Mouse (Mus musculus) stomach, embryonic 14.5 days (tissue): ENCODE measurements around the gene Olfr262. TPM values are rescaled to one million over a fixed set of nuclear protein-coding genes. Genes with fewer than 3 reads are reported as not detected.
"Not testable (repeated sequence)": the region's sequence is repeated elsewhere in the genome, so short reads cannot be mapped to it uniquely, and the experiment has no call there.

ENCODE experiments used
- ATAC-seq: fragments of 200-750 bp; cut with Nextera tagmentation; 2 replicates; pipeline ENCODE4 v1.8.0; 2017; ENCODE audit warnings: low read depth, moderate TSS enrichment; ENCODE audit not compliant: insufficient number of reproducible peaks, insufficient read depth, low FRiP score
- H3K27ac ChIP-seq: fragments of 300-500 bp; sonication (generic); 2 replicates; pipeline ENCODE4 v1.5.1; 2014; ENCODE audit warnings: mild to moderate bottlenecking, low read length, moderate library complexity, mixed read lengths
- H3K27me3 ChIP-seq: fragments of 300-500 bp; sonication (generic); 2 replicates; pipeline ENCODE4 v1.6.1; 2014; ENCODE audit warnings: low read length, control low read depth, mixed read lengths; ENCODE audit not compliant: control insufficient read depth, insufficient read depth
- H3K36me3 ChIP-seq: fragments of 300-500 bp; sonication (generic); 2 replicates; pipeline ENCODE4 v1.6.1; 2014; ENCODE audit warnings: mild to moderate bottlenecking, control low read depth, low read length, moderate library complexity, mixed read lengths; ENCODE audit not compliant: control insufficient read depth, insufficient read depth
- H3K4me1 ChIP-seq: fragments of 300-500 bp; sonication (generic); 2 replicates; pipeline ENCODE4 v1.6.1; 2014; ENCODE audit warnings: low read length, control low read depth, mixed read lengths; ENCODE audit not compliant: control insufficient read depth, insufficient read depth
- H3K4me2 ChIP-seq: fragments of 300-500 bp; sonication (generic); replicated peaks from 2 replicates; pipeline ENCODE4 v1.6.1; 2014; ENCODE audit warnings: low read depth, low read length, control low read depth
- H3K4me3 ChIP-seq: fragments of 300-500 bp; sonication (generic); 2 replicates; pipeline ENCODE4 v1.5.1; 2014; ENCODE audit warnings: low read depth, low read length, control low read depth
- H3K9ac ChIP-seq: fragments of 300-500 bp; sonication (generic); replicated peaks from 2 replicates; pipeline ENCODE4 v1.6.1; 2014; ENCODE audit warnings: low read depth, mild to moderate bottlenecking, control low read depth, low read length, moderate library complexity, mixed read lengths
- H3K9me3 ChIP-seq: fragments of 300-500 bp; sonication (generic); 2 replicates; pipeline ENCODE4 v1.6.1; 2016; ENCODE audit warnings: low read depth, low read length, control low read depth; ENCODE audit not compliant: control insufficient read depth
- WGBS: fragments of 180-500 bp; shearing (Covaris S2); extraction: QIAGEN DNeasy Blood & Tissue Kit; methylation state at CpG from one replicate; pipeline ENCODE4 v1.1.7; 2014; 5-methylcytosine and 5-hydroxymethylcytosine counted together
- polyA plus RNA-seq: library from polyadenylated mRNA; unstranded; fragments of >200 nt; fragmentation: Nextera tagmentation; extraction: Ambion mirVana; gene quantifications from 2 replicates; pipeline ENCODE4 v1.2.1, GENCODE M21; 2014

Olfr262 gene
- polyA plus RNA-seq = not detected in 2 replicates

GRCm38 (mm10) chr19:12241559-12241958, at the start of gene Olfr262:
Gene Olfr262, minus strand, starts transcription at chr19:12241659.
- Histone ChIP-seq H3K4me1 (no peaks in the 10 kb centered on the region), H3K9ac (no peak within 1 kb of the TSS), H3K27me3 (no peaks in the 10 kb centered on the region), H3K36me3 (no peaks in the 10 kb centered on the region), H3K4me2 (no peak within 1 kb of the TSS), H3K9me3 (no peaks in the 10 kb centered on the region), H3K4me3 (no peak within 1 kb of the TSS), H3K27ac (no peak within 1 kb of the TSS)
- 92% methylated on average over 1 of the region's 1 CpGs for WGBS
- ATAC-seq = no peak

- H3K4me2 ChIP-seq = no peak within 1 kb of the TSS
- H3K9ac ChIP-seq = no peak within 1 kb of the TSS
- no peaks in the 10 kb centered on the region for H3K4me1 ChIP-seq
- 72% methylated on average over 2 of the region's 2 CpGs for WGBS
- no peaks in the 10 kb centered on the region for H3K36me3 ChIP-seq
- no peak within 1 kb of the TSS for H3K4me3 ChIP-seq
- ATAC-seq = no peak
- no peaks in the 10 kb centered on the region for H3K27me3 ChIP-seq
- no peak within 1 kb of the TSS for H3K27ac ChIP-seq
- no peaks in the 10 kb centered on the region for H3K9me3 ChIP-seq
Measured at GRCm38 (mm10) chr19:12279554-12279953, 38.1 kb upstream of the Olfr262 start, which contains the start of gene Olfr1434. Gene Olfr1434, plus strand, starts transcription at chr19:12279854.

- Histone ChIP-seq H3K27ac (no peak within 1 kb of the TSS), H3K4me1 (no peaks in the 10 kb centered on the region), H3K9ac (no peak within 1 kb of the TSS), H3K36me3 (no peaks in the 10 kb centered on the region), H3K4me2 (no peak within 1 kb of the TSS), H3K27me3 (no peaks in the 10 kb centered on the region), H3K4me3 (no peak within 1 kb of the TSS), H3K9me3 (no peaks in the 10 kb centered on the region)
- no peak for ATAC-seq
- WGBS = 60% methylated on average over 1 of the region's 1 CpGs
Measured at GRCm38 (mm10) chr19:12260732-12261131, 19.3 kb upstream of the Olfr262 start, which contains the start of gene Olfr235. Gene Olfr235, plus strand, starts transcription at chr19:12261032.

- ATAC-seq, H3K4me2 ChIP-seq, H3K4me3 ChIP-seq, H3K27ac ChIP-seq, H3K4me1 ChIP-seq, H3K36me3 ChIP-seq, H3K9me3 ChIP-seq, H3K27me3 ChIP-seq, H3K9ac ChIP-seq: not testable (repeated sequence)
Measured at GRCm38 (mm10) chr19:12232496-12232895, 9.0 kb downstream of the Olfr262 start, which contains the start of gene Olfr1432. Gene Olfr1432, minus strand, starts transcription at chr19:12232596.

GRCm38 (mm10) chr19:12200334-12200733, 41.1 kb downstream of the Olfr262 start, which contains the start of gene Olfr1431:
Gene Olfr1431, plus strand, starts transcription at chr19:12200634.
- Histone ChIP-seq H3K27ac (no peak within 1 kb of the TSS), H3K4me1 (no peaks in the 10 kb centered on the region), H3K9me3 (no peaks in the 10 kb centered on the region), H3K4me2 (no peak within 1 kb of the TSS), H3K9ac (no peak within 1 kb of the TSS), H3K4me3 (no peak within 1 kb of the TSS), H3K36me3 (no peaks in the 10 kb centered on the region), H3K27me3 (no peaks in the 10 kb centered on the region)
- WGBS = 77% methylated on average over 1 of the region's 1 CpGs
- no peak for ATAC-seq

GRCm38 (mm10) chr19:12199076-12199475, 42.4 kb downstream of the Olfr262 start:
- H3K27ac ChIP-seq, H3K4me3 ChIP-seq, H3K4me1 ChIP-seq, H3K4me2 ChIP-seq, H3K9me3 ChIP-seq, H3K36me3 ChIP-seq, ATAC-seq, H3K9ac ChIP-seq, H3K27me3 ChIP-seq: not testable (repeated sequence)
- WGBS = 87% methylated on average over 4 of the region's 4 CpGs

Other genes starting within 250 kb of the Olfr262 start
- gene Olfr1423, start 200.3 kb downstream of the Olfr262 start, polyA plus RNA-seq = not detected in 2 replicates
- gene Olfr1424, start 179.0 kb downstream of the Olfr262 start, polyA plus RNA-seq = not detected in 2 replicates
- not detected in 2 replicates for gene Olfr1425, start 163.9 kb downstream of the Olfr262 start, polyA plus RNA-seq
- gene Olfr1426, start 149.6 kb downstream of the Olfr262 start, polyA plus RNA-seq = not detected in 2 replicates
- gene Olfr1427, start 138.3 kb downstream of the Olfr262 start, polyA plus RNA-seq = not detected in 2 replicates
- not detected in 2 replicates for gene Olfr1428, start 125.8 kb downstream of the Olfr262 start, polyA plus RNA-seq
- not detected in 2 replicates for gene Olfr76, start 118.5 kb downstream of the Olfr262 start, polyA plus RNA-seq
- gene Olfr1555-ps1, start 71.5 kb downstream of the Olfr262 start, polyA plus RNA-seq = not detected in 2 replicates
- gene Olfr1431, start 41.0 kb downstream of the Olfr262 start, polyA plus RNA-seq = not detected in 2 replicates
- not detected in 2 replicates for gene Olfr1432, start 9.1 kb downstream of the Olfr262 start, polyA plus RNA-seq
- gene Olfr235, start 19.4 kb upstream of the Olfr262 start, polyA plus RNA-seq = not detected in 2 replicates
- gene Olfr1434, start 38.2 kb upstream of the Olfr262 start, polyA plus RNA-seq = not detected in 2 replicates
- not detected in 2 replicates for gene Olfr1436, start 57.5 kb upstream of the Olfr262 start, polyA plus RNA-seq
- gene Olfr1437, start 83.4 kb upstream of the Olfr262 start, polyA plus RNA-seq = not detected in 2 replicates
- gene Olfr1438-ps1, start 94.3 kb upstream of the Olfr262 start, polyA plus RNA-seq = not detected in 2 replicates
- gene Olfr1440, start 145.6 kb upstream of the Olfr262 start, polyA plus RNA-seq = not detected in 2 replicates
- gene Olfr1441, start 175.8 kb upstream of the Olfr262 start, polyA plus RNA-seq = not detected in 2 replicates
- gene Pfpl, start 186.2 kb upstream of the Olfr262 start, polyA plus RNA-seq = not detected in 2 replicates
- 1.3 and 1.4 TPM in 2 replicates for gene Mpeg1, start 219.1 kb upstream of the Olfr262 start, polyA plus RNA-seq